Mouse (Mus musculus) midbrain, embryonic 15.5 days (tissue): ENCODE measurements around the gene Cx3cr1. TPM values are rescaled to one million over a fixed set of nuclear protein-coding genes. Genes with fewer than 3 reads are reported as not detected.

ENCODE experiments used
- ATAC-seq: fragments of 200-750 bp; cut with Nextera tagmentation; replicated peaks from 2 replicates; pipeline ENCODE4 v1.8.0; 2017; ENCODE audit warnings: moderate TSS enrichment
- H3K27ac ChIP-seq: fragments of 300-500 bp; sonication (generic); 2 replicates; pipeline ENCODE4 v1.5.1; 2015; ENCODE audit warnings: mild to moderate bottlenecking, inconsistent platforms
- H3K27me3 ChIP-seq: fragments of 300-500 bp; sonication (generic); replicated peaks from 2 replicates; pipeline ENCODE4 v1.6.1; 2015; ENCODE audit warnings: inconsistent platforms
- H3K36me3 ChIP-seq: fragments of 300-500 bp; sonication (generic); replicated peaks from 2 replicates; pipeline ENCODE4 v1.6.1; 2015; ENCODE audit warnings: inconsistent platforms
- H3K4me1 ChIP-seq: fragments of 300-500 bp; sonication (generic); 2 replicates; pipeline ENCODE4 v1.6.1; 2015; ENCODE audit warnings: inconsistent platforms
- H3K4me2 ChIP-seq: fragments of 300-500 bp; sonication (generic); 2 replicates; pipeline ENCODE4 v1.6.1; 2015; ENCODE audit warnings: inconsistent platforms, mild to moderate bottlenecking, moderate library complexity
- H3K4me3 ChIP-seq: fragments of 300-500 bp; sonication (generic); 2 replicates; pipeline ENCODE4 v1.5.1; 2015; ENCODE audit warnings: mild to moderate bottlenecking, inconsistent platforms
- H3K9ac ChIP-seq: fragments of 300-500 bp; sonication (generic); 2 replicates; pipeline ENCODE4 v1.6.1; 2015; ENCODE audit warnings: mild to moderate bottlenecking, inconsistent platforms
- H3K9me3 ChIP-seq: fragments of 300-500 bp; sonication (generic); 2 replicates; pipeline ENCODE4 v1.6.1; 2016; ENCODE audit warnings: inconsistent platforms
- WGBS: fragments of 180-500 bp; shearing (Covaris S2); methylation state at CpG from one replicate; pipeline ENCODE4 v1.1.7; 2015; ENCODE audit warnings: mixed read lengths; 5-methylcytosine and 5-hydroxymethylcytosine counted together
- polyA plus RNA-seq: library from polyadenylated mRNA; unstranded; fragments of >200 nt; fragmentation: Nextera tagmentation; extraction: Ambion mirVana; gene quantifications from 2 replicates; pipeline ENCODE4 v1.2.1, GENCODE M21; 2015

Cx3cr1 gene
- polyA plus RNA-seq, 1 experiment from 2014 or later = 8.1 TPM

DNA sequence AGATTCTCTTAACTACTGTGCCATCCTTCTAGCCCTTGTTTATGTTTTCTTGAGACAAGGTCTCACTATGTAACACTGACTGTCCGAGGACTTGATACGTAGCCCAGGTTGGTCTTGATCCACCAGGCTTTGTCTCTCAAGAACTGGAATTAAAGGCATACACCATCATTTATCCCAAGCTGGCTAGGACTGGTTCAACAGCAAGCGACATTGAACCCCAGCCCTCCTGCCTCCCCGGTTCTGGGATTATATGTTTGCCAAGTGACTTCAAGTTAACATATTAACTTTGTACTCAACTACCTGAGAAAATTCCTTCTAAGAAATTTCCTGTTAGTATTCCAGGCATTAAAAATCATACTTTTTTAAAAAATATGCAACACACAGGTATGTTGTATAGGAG lies 94.4 kb downstream of the Cx3cr1 start:
- no peak overlapping the region for H3K4me3 ChIP-seq
- H3K27me3 ChIP-seq = no peaks in the 10 kb centered on the region
- WGBS = 96% methylated on average over 4 of the region's 4 CpGs
- H3K36me3 ChIP-seq = no peaks in the 10 kb centered on the region
- peaks cover 13% of the 10 kb centered on the region for H3K4me1 ChIP-seq
- no peak overlapping the region for H3K9ac ChIP-seq
- H3K4me2 ChIP-seq = no peak overlapping the region
- H3K27ac ChIP-seq = no peak overlapping the region
- no peaks in the 10 kb centered on the region for H3K9me3 ChIP-seq
- ATAC-seq = no peak

DNA sequence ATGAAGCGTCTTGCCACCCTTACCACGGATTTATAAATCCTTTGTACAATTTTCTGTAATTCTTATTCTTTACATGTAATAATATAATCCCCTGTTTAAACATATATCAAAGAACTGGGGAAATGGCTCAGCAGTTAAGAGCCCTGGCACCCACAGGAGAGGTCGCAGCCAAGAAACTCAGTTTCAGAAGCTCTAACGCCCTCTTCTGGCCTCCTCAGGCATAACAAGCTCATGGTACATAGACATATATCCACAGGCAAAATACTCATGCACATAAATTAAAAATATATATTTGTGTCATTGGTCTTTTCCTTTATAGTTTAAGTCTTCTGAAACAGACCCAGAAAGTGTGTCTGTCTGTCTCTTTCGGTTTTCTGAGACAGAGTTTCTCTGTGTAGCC lies 95.1 kb downstream of the Cx3cr1 start:
- H3K4me1 ChIP-seq = peaks cover 17% of the 10 kb centered on the region
- no peaks in the 10 kb centered on the region for H3K9me3 ChIP-seq
- 85% methylated on average over 5 of the region's 5 CpGs for WGBS
- H3K36me3 ChIP-seq = no peaks in the 10 kb centered on the region
- H3K27ac ChIP-seq = no peak overlapping the region
- no peak overlapping the region for H3K9ac ChIP-seq
- ATAC-seq = no peak
- H3K27me3 ChIP-seq = no peaks in the 10 kb centered on the region
- H3K4me3 ChIP-seq = no peak overlapping the region
- H3K4me2 ChIP-seq = no peak overlapping the region

DNA sequence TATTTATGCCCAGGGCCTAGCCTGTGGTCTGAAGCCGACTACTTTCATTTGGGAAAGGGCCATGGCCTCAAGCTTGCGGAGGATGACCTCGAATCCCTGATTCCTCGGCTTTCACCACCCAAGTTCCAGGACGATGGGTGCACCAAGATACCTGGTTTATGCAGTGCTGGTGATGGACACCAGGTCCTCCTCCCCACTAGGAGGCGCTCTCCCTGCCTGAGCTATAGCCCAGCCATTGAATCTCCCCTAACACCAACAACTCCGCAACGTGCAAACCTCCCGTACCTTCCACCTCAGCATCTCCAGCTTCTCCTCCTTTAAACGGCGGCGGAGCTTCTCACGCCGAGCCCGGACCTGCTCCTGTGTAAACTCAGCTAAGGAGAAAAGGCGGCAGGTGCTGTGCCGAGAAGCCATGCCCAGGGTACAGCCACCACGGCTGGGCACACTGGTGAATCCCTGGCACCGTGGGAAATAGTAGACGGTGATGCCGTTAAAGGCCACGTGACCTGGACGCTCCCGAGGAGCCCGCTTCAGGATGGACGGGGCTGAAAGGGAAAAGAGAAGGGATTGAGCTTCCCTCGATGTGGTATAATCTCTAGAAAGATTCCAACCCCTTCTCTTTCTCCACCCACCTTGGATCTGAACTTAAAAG lies 95.7 kb downstream of the Cx3cr1 start:
- 90% methylated on average over 27 of the region's 27 CpGs for WGBS
- H3K4me1 ChIP-seq = peaks cover 17% of the 10 kb centered on the region

DNA sequence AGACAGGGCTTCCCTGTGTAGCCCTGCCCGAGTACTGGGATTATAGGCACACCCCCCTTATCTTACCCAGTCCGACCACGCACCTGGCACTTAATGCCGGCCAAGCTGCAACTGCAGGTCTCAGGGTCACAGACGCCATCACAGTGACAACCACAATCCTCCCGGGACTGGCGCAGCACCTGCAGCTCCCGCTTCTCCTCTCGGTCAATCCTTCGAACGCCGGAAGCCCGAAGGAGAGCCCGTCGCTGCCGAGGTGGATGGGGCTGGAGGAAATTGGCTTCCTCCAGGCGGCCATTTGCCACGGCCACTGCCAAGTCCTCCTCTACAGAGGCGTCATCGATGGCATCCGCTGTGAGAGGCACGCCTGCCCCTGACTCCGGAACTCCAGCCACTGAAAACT lies 96.4 kb downstream of the Cx3cr1 start:
- H3K4me2 ChIP-seq = no peak overlapping the region
- H3K36me3 ChIP-seq = no peaks in the 10 kb centered on the region
- 93% methylated on average over 23 of the region's 23 CpGs for WGBS
- ATAC-seq = no peak
- H3K27me3 ChIP-seq = no peaks in the 10 kb centered on the region
- no peak overlapping the region for H3K4me3 ChIP-seq
- no peak overlapping the region for H3K27ac ChIP-seq
- H3K9me3 ChIP-seq = no peaks in the 10 kb centered on the region
- no peak overlapping the region for H3K9ac ChIP-seq
- H3K4me1 ChIP-seq = peaks cover 17% of the 10 kb centered on the region

More for the DNA sequence above, 95.7 kb downstream of the Cx3cr1 start:
- H3K9ac ChIP-seq = no peak overlapping the region
- ATAC-seq = no peak
- H3K27me3 ChIP-seq = no peaks in the 10 kb centered on the region
- H3K27ac ChIP-seq = no peak overlapping the region
- no peak overlapping the region for H3K4me2 ChIP-seq
- H3K36me3 ChIP-seq = no peaks in the 10 kb centered on the region
- no peaks in the 10 kb centered on the region for H3K9me3 ChIP-seq
- no peak overlapping the region for H3K4me3 ChIP-seq

DNA sequence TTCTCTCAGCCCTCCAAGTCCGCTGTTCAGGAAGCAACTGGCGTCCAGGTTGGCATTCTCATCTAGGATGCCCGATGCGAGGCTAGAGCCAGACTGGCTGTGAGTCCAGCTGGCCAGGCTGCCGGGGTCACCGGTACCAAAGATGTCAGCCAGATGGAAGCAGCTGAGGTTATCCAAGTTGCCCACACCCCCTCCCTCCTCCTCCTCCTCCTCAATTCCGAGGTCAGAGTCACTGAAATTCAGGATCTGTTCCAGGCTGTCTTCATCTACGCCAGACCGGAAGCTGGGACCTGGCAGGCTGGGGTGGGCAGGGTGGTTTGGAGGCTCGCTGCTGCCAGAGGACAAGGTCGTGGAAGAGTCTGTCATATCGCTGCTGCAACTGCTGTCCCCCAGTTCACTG lies 97.1 kb downstream of the Cx3cr1 start:
- Histone ChIP-seq H3K27me3 (no peaks in the 10 kb centered on the region), H3K4me2 (no peak overlapping the region), H3K27ac (no peak overlapping the region), H3K4me3 (no peak overlapping the region), H3K4me1 (peaks cover 17% of the 10 kb centered on the region), H3K36me3 (no peaks in the 10 kb centered on the region), H3K9ac (no peak overlapping the region), H3K9me3 (no peaks in the 10 kb centered on the region)
- WGBS = 88% methylated on average over 12 of the region's 12 CpGs
- no peak for ATAC-seq

DNA sequence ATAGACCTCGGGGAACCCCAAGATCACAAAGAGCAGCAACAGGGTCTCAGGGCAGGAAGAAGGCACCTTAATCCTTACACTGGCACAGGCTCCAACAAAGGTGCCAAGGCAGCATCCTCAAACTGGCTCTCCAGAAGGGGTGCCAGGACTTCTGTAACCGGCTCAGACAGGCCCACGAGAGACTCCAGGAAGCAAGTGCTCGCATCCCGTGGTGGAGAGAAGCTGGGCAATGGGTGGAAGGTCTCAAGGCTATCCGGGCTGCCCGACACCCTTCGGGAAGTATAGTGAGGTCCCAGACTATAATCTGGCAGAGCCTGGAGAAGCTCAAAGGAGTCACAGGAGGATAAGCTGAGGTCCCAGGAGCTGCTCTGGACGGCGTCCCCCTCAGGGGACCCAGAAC lies 97.5 kb downstream of the Cx3cr1 start:
- peaks cover 17% of the 10 kb centered on the region for H3K4me1 ChIP-seq
- no peak overlapping the region for H3K4me2 ChIP-seq
- H3K4me3 ChIP-seq = no peak overlapping the region
- H3K9ac ChIP-seq = no peak overlapping the region
- no peak for ATAC-seq
- no peaks in the 10 kb centered on the region for H3K36me3 ChIP-seq
- WGBS = 91% methylated on average over 10 of the region's 10 CpGs
- H3K27me3 ChIP-seq = no peaks in the 10 kb centered on the region
- H3K9me3 ChIP-seq = no peaks in the 10 kb centered on the region
- no peak overlapping the region for H3K27ac ChIP-seq

DNA sequence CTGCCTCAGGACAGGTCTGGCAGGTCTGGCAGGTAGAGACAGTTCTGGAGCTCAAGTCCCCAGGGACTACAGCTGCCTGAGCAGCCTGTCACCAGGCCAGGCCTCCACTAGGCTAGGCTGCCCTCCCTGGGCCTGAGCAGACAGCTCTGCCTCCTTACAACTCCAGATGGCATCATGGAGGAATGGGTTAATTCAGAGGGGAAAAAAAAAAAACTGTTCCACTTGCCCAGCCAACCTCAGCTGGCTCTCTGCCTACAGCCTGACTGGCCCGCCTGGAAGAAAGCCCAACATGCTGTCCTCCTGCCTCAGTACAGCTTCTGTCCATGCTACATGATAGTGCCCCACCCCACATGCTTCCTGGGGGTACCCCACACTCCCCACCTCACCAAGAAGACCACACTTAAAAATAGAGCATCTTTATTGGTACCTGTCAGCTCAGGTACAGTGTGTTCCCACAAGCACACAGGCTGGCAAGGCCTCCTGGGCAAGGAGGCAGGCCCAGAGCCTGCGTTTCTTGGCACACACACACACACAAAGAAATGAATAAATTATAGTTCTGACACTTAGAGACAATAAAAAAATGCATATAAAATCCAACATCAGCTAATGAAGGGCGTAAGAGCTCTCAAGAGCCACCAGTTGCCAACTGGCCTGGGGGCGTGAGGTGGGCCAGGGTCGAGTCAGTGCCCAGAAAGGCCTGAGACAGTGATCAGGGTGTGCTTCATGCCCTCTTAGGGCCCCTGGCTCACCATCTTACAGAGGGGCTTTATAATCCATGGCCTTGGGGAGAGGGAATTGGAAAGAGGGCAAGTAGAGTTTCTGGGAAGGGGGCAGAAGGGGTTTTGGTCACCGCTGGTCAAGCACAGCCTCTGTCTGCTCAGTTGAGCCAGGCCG lies 98.7 kb downstream of the Cx3cr1 start:
- Histone ChIP-seq H3K4me1 (peaks cover 17% of the 10 kb centered on the region), H3K4me2 (no peak overlapping the region), H3K36me3 (no peaks in the 10 kb centered on the region), H3K27me3 (no peaks in the 10 kb centered on the region), H3K4me3 (no peak overlapping the region), H3K9ac (no peak overlapping the region), H3K27ac (0 out of 2 replicates have a peak overlapping the region, but pooled peaks have one; percentile 40), H3K9me3 (no peaks in the 10 kb centered on the region)
- ATAC-seq = peak; percentile 63
- whole genome bisulfite sequencing = 77% methylated on average over 7 of the region's 7 CpGs

DNA sequence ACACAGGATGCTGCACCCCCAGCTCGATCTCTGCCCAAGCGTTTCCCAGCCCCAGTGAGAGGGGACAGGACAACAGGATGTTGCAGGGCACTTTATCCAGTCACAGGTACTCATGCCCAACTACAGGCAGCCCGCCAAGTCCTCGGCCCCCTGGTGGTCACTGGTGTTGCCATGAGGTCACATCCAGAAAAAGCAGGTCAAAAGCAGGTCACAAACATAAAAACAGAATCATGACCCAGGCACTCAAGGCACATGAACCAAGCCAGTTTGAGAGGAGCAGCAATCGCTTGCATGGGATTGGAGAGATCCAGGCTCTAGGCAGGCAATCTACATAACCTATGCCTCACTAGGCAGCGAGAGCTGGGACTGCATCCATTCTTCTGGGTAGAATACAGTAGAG lies 99.5 kb downstream of the Cx3cr1 start:
- 45% methylated on average over 6 of the region's 6 CpGs for WGBS
- Histone ChIP-seq H3K4me2 (no peak overlapping the region), H3K36me3 (no peaks in the 10 kb centered on the region), H3K27ac (0 out of 2 replicates have a peak overlapping the region, but pooled peaks have one; percentile 40), H3K9me3 (no peaks in the 10 kb centered on the region), H3K4me1 (peaks cover 17% of the 10 kb centered on the region), H3K4me3 (no peak overlapping the region), H3K27me3 (no peaks in the 10 kb centered on the region), H3K9ac (no peak overlapping the region)
- no peak for ATAC-seq

DNA sequence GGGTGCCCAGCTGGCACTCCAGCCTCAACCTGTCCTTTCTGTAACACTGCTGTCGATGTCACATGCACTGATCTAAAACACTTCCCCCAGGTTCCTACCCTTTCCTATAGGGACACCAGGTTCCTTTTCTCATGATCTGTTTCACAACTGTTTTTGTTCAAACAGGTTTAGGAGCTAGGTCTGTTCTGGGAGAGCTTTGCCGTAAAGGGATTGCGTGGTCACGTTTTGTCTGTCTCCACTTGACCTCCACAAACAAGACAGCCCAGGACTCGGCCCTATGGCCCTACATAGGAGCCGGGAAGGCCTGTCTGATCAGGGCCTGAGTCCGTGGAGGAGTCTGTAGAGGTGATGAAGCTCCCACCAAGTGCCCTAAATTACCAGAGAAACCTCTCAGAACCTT lies 99.9 kb downstream of the Cx3cr1 start:
- 88% methylated on average over 7 of the region's 7 CpGs for WGBS
- no peak for ATAC-seq
- Histone ChIP-seq H3K36me3 (no peaks in the 10 kb centered on the region), H3K4me2 (no peak overlapping the region), H3K27ac (no peak overlapping the region), H3K9me3 (no peaks in the 10 kb centered on the region), H3K4me3 (no peak overlapping the region), H3K9ac (no peak overlapping the region), H3K27me3 (no peaks in the 10 kb centered on the region), H3K4me1 (peaks cover 17% of the 10 kb centered on the region)

DNA sequence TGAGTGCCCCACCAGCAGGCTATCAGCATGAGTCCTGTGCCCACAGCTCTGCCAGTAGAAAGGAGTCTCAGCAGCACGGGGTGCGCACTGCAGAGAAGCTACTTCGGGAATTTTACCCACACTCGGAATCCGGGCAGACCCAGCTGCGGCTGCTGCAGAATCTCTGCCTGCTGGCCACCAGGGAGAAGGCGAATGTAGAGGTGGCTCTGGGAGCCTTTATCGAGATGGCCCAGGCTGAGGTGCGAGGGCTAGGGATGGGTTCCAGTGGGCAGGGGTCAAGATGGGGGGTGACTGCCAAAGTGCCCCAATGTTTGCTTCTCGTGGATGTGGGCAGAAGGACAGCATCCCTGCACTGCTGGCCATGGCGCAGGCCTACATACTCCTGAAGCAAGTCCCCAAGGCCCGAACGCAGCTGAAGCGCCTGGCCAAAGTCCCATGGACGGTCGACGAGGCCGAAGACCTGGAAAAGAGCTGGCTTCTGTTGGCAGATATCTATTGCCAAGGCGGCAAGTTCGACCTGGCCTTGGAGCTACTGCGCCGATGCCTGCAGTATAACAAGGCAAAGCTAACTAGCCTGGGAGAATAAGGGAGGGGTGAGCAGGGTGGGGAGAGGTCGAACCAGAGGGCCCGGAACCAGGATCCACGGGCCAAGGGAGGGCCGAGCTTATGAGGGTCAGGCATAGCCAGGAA lies 103.3 kb downstream of the Cx3cr1 start:
- Histone ChIP-seq H3K36me3 (no peaks in the 10 kb centered on the region), H3K4me2 (no peak overlapping the region), H3K9me3 (no peaks in the 10 kb centered on the region), H3K27ac (no peak overlapping the region), H3K27me3 (no peaks in the 10 kb centered on the region), H3K9ac (no peak overlapping the region), H3K4me1 (peaks cover 18% of the 10 kb centered on the region), H3K4me3 (no peak overlapping the region)
- ATAC-seq = no peak
- whole genome bisulfite sequencing = 85% methylated on average over 26 of the region's 26 CpGs

DNA sequence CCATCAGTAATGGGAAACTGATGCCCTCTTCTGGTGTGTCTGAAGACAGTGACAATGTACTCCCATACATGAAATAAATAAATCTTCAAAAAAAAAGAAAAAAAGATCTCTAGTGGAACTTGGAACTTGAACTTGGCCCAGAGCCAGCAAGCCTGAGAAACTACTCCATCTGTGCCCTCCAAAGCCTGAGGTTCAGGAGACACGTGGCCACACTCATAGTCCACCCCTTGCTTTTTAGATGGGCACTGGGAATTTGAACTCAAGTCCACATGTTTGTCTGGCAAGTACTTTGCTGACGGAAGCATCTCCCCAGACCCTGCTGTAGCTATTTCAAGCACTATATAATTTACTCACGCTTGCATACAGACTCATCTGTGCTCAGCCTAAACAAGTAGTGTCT lies 104.5 kb downstream of the Cx3cr1 start:
- no peak overlapping the region for H3K27ac ChIP-seq
- H3K4me2 ChIP-seq = no peak overlapping the region
- H3K4me1 ChIP-seq = peaks cover 6% of the 10 kb centered on the region; the same call in 1 of the 2 replicates
- ATAC-seq = no peak
- H3K36me3 ChIP-seq = no peaks in the 10 kb centered on the region
- no peaks in the 10 kb centered on the region for H3K27me3 ChIP-seq
- H3K9ac ChIP-seq = no peak overlapping the region
- H3K9me3 ChIP-seq = no peaks in the 10 kb centered on the region
- no peak overlapping the region for H3K4me3 ChIP-seq
- WGBS = 84% methylated on average over 3 of the region's 3 CpGs

DNA sequence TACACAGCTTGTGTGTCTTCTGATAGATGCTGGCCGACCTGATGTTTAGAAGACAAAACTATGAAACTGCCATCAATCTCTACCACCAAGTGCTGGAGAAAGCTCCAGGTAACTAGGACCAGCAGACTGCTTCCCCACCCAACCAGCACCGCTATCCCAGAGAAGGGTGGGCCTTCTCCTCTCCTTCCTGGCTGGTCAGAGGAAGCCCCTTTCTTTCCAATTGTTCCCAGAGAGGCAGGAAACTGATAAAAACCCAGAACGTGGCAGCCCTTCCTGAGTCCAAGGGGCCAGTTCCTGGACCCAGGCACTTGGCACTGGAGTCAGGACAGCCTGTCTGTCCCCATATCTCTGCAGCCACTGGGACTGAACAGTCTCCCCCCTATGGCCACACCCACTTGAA lies 105.5 kb downstream of the Cx3cr1 start:
- no peaks in the 10 kb centered on the region for H3K36me3 ChIP-seq
- no peaks in the 10 kb centered on the region for H3K27me3 ChIP-seq
- no peak overlapping the region for H3K9ac ChIP-seq
- no peak overlapping the region for H3K27ac ChIP-seq
- no peak overlapping the region for H3K4me3 ChIP-seq
- H3K4me1 ChIP-seq = peaks cover 3% of the 10 kb centered on the region; the same call in 1 of the 2 replicates
- no peak overlapping the region for H3K4me2 ChIP-seq
- 84% methylated on average over 3 of the region's 3 CpGs for WGBS
- H3K9me3 ChIP-seq = no peaks in the 10 kb centered on the region
- ATAC-seq = no peak
